Mouse (Mus musculus) right cerebral cortex, adult 18-20 months (tissue): ENCODE results near the gene Gabrb1.
A peak's percentile ranks its signal among the peaks of the same experiment; 100 is the strongest.
"Not testable (repeated sequence)": the region's sequence is repeated elsewhere in the genome, so short reads cannot be mapped to it uniquely, and the experiment has no call there.

ENCODE experiments used
- DNase-seq: peaks from one replicate; pipeline ENCODE4 v3.0.0; 2022; ENCODE audit warnings: mixed read lengths

The Gabrb1 gene

DNA sequence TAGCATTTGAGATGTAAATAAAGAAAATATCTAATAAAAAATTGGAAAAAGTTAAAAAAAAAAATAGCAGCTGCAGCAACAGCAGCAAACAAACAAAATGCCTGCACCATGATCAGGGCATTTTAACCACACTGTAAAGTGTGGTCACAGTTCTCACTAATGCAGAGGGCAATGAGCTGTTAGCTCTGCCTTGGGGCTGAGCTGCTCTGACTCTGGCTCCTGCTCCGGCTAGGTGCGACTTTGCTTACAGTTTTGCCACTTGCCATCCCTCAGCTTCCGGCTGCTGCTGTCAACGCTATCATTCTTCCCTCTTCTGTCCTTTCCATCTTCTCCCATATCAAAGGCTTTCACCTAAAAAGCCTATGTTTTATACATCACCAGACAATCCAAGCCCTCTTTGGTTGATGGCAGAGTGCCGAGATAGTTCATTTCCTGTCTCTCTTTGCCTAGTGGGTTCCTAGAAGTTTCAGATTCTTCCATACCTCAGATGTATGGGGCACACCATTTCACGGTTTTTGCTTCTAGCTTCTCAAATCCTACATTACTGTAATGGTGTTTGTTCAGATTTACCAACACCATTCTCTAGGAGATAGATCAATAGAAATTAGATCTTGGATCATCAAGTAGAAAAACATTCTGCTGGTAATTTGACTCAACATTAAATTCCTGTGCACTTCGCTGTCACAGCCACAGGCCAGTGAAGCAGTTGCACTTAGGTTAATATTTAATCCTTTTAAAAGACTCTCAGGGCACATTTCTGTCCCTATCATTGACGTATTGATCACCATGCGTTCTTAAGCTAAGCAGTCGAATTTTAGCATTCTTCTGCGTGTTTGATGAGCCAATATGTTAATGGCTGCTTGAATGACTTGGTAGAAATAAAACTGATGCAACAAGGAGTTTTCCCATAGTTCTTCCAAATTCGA, 385.6 kb downstream of the Gabrb1 start:
- DNase-seq = no peak

DNA sequence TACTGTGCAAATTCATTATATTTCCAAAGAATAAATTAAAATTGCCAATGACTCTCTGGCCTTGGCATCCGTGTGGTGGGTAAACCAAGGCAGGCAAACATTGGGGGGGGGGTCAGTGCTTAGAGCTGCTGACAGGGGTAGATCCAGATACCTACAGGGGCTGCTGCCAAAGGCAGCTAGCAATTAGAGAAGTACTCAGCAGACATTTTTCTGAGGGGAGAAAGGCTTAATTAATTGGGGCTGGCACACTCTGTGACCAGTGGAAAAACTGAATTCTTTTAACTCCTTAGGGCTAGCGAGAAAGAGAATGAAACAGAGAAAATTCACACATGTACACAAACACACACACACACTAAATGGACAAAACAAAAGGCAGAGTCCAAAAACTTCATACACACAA, 388.3 kb downstream of the Gabrb1 start:
- DNase-seq = no peak

DNA sequence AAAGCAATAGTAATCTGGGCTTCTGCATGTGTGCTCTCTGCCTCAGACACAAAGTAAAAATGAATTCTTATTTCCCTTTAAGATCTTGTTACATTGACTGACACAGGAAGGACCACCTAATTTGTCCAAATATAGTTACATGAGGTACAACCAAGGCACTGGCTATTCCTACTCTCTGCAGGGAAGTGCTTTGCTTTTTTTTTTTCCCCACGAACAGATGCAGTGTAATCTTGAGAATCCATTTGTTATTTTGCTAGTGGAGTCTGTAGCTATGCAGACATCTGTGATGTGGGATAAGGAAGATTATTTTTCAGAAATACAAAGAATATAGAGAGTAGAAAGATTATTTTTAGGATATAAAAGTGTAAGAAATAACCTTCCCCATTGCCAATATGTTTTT, 406.2 kb downstream of the Gabrb1 start:
- DNase-seq = no peak

DNA sequence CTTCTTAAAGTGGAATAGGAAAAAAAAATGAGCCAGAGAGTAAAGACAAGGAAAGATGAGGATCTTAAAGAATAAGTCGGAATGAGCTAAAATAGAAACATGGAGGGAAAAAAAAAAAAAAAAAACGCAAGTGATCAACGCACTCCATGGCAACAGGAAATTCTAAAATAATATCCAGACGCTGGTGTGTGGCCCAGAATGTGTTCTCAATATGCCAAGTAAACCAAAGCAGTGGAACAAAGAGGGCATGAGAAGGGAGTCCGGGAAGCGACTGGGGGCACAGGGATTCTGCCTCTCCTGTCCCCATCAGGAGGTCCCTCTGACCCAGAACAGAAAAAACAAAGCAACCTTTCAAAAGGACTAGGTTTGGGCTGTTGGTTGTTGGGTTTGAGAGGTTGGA, 410.9 kb downstream of the Gabrb1 start:
- no peak for DNase-seq

DNA sequence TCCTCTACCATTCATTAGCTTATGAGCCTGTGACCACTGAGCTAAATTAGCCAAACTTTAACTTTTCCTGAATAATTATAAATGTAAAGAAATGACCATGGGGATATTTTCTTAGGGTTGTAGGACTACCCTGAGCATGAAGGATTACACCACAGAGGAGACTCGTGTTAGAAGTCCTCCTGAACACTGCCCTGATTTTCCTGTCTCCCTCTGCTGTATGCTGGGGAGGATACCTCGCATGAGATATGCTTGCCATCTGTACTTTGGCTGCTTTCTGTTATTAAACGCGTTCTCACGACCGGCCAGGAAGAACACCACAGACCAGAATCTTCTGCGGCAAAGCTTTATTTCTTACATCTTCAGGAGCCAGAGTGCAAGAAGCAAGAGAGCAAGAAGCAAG, 411.5 kb downstream of the Gabrb1 start:
- DNase-seq = not testable (repeated sequence)

DNA sequence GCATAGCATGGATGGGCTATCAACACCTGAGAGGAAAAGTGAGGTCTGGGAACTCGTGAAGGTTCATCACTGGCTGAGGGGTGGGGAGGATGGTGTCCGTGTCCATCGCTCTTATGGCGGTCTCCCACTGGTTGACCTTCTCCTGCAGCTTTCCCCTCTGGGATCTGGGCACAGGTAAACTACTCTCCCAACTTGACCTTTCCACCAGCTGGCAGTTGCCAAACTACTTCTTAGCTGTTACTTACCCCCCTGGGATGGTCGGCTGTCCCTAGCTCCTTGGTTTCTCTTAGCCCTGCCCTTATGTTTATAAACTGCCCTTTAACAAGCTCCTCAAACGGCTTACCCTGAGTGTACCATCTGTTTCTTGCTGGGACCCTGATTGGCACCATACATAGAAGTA, 418.9 kb downstream of the Gabrb1 start:
- DNase-seq = no peak

DNA sequence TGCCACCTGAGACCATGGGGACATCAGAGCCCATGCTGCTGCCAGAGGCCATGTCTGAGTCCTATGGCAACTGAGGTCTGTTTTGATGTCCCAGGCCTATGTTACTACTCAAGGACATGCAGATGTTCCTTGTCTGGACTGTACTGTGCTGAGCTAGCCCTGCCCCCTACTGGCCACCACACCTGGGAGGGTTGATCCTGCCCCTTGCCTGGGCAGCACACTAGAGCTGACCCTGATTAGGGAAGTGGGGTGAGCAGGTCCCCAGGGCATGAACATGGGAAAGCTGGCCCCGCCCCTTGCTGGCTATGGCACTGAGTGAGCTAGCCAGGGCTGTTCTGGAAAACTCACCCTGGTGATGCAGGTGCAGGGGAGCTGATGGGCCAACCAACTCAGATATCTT, 428.6 kb downstream of the Gabrb1 start:
- no peak for DNase-seq

DNA sequence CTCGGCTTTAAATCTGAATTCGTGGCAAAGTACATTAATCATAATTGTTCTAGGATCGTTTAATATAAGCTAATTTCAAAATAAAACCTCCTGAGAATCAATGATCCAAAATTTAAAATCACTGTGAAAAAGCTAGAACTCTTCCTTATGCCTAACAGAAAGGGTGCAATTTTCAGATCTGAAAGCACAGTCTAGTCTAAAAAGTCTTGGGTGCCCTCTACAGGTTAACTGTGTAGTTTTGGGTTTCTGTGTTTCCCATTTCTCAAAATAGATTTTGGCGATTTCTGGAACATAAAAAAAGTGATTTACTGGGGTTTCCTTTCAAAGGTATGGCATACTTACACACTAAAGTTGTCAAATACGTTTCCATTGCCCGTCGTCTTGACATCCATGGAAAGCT, 436.7 kb downstream of the Gabrb1 start:
- peak; percentile 45 for DNase-seq

DNA sequence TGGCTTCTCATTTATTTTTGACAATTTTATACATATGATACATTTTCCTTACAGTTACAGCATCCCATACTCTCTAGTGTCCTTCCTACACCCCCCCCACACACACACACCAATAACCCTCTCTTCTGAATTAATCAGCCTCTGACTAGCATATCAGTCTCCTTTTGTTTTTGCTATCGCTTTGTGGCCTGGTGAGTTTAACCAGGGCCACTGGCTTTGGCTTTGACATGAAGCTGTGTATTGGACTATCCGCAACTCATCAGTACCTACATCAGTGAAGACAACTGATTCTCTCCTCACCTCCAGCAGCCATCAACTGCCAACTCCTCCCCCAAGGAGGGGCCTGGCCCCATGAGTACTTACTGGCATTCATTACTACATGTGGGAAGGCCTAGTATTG, 437.1 kb downstream of the Gabrb1 start:
- no peak for DNase-seq

DNA sequence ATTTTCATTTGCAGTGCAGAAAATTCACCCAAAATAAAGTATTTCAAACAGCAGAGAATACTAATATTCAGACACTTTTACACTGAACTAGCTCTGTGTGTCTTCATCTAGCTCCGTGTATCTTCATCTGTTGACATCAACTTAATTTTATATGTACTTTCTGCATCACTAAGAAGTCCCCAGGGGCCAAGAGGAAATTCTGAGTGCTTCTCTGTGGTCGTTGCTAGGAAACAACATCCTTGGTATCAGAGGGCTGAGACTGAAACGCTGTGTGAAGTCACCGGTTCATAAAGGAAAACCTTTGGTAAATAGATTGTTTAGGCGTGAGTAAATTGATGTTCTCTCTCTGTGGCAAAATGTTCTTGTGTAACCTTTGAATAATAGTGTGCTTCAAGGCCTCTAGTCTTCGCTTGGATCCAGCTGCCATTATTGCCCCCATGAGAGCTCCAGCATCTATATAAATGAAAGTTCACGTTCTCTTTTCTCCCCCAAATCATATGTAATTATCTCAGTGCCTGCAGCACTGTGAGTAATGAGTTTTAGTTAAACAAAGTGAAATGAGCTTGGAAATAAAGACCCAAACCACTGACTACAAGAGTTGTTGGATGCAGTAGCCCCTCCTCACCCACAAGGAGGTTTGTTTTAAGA, 446.5 kb downstream of the Gabrb1 start:
- DNase-seq = no peak

DNA sequence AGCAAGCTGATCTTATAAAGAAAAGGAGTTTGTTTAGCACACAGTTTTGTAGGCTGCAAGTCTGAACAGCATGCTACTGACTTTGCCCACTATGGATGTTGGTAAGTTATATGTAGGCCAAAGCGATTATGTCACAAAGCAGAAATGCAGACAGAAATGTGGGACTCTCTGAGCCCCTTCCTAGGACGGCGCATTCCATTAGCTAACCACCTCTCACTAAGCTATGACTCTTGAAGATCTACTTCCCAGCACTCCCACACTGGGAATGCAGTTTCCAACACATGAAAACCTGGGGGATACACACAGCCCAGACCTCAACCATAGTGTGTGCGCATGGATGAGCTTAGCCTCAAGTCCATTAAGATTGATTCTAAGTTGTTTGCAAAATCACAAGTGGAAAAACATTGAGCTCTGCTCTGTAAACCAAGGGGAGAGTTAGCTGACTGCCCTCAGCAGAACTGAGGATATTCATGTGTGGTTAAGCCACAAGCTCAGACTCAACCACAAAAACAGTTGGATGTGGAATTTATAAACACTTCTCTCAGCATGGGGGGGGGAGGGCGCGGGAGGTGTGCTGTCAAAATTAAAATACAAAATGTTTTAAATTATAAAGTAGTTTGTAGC, 464.6 kb downstream of the Gabrb1 start:
- no peak for DNase-seq

DNA sequence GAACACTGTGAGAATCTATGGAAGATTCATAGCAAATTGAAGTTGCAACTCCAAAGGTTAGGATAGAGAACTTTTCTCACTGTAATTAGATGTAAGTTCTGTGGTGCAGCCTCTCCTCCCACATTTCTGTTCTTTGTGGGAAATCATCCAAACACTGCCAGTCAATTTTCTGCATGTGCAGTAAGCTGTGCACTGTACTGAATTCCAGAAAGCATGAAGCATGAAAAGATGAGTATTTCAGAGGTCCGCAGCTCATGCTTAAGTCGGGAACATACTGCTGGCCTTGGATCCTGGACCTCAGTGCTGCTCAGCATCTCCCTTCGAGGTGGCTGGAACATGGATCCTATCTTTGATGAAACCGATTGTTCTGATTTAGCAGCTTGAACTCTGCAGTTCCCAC, 468.8 kb downstream of the Gabrb1 start:
- no peak for DNase-seq

DNA sequence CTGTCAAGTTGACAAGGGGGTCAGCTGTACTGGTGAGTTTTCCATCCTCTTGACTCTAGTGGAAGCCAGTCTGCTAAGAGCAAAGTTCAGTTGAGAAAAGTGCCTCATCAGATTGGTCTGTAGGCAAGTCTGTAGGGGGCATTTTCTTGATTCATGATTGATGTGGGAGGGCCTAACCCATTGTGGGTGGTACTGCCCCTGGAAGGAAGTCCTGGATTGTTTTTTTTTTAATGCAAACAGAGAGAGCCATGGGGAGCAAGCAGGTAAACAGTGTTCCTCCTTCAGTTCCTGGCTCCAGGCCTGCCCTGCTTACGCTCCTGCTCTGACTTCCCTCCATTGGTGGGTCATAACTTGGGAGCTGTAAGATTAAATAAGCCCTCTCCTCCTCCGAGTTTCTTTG, 476.0 kb downstream of the Gabrb1 start:
- DNase-seq = no peak

DNA sequence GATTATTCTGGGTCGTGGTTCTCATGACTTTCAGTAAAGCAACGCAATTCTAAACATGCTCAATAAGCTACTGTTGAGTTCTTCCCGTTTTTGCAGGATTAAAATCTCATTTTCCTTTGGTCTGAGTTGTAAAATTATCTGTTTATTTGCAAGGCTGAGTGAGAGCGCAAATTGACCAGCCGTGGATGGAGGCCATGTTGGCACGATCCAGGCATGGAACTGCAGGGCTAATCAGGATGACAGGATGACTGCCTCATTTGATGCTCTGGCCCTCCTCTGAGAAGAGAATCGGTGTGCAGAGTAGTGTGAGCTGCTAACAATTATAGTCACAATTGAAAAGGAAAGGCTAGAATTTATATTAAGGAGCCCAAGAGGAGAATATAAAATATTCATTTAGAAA, 480.3 kb downstream of the Gabrb1 start:
- DNase-seq = no peak

DNA sequence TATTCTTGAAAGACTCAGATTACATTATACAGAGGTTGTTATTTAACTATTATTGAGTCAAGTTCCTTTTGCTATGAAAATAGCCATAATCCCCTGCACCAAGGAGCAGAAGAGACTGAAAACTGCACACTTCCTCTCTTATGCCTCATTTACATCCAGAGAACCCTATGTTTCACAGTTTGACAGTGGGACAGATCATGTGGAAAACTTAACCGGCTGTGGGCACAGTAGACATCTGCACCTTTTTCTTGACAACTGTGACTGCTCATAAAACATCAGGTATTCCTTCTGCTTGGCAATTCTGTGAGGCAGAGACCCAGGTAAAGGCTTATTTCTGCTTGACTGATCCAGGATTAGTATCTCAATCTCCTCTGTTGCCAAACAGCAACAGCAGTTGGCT, 481.7 kb downstream of the Gabrb1 start:
- no peak for DNase-seq

DNA sequence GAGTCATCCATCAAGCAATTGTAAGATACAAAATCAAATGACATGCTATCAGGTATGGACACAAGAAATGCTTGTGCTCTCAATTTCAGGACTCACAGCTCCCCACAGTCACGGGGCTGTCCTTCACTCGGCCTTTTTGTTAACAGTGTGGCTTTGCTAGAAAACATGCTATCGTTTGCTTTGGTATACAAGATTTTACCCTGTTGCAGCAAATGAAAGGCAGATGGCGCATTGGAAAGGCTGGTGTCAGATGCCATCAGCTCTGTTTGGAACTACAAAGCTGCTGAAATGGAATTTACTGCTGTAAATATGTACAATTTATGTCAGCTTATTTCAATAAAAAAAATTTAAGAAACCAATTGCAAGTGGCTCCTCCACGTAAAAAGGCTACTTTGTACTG, 490.8 kb downstream of the Gabrb1 start:
- DNase-seq = no peak

DNA sequence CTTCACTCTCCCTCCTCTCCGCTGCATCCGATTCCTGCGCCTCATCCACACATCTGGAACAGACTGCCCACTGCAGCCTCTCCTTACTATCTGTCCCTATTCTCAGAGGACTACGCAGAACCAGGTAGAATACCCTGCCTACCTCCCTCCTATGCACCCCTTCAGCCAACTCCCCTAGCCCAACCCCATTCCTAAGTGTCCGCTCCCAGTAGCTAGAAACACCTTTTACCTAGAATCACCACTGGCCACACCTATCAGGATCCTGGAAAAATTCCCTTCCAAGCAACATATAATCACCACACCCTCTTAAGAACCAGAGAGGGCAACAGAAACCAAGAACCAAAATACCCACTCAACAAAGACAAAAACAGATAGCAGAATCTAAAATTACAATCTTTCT, 493.0 kb downstream of the Gabrb1 start:
- no peak for DNase-seq

DNA sequence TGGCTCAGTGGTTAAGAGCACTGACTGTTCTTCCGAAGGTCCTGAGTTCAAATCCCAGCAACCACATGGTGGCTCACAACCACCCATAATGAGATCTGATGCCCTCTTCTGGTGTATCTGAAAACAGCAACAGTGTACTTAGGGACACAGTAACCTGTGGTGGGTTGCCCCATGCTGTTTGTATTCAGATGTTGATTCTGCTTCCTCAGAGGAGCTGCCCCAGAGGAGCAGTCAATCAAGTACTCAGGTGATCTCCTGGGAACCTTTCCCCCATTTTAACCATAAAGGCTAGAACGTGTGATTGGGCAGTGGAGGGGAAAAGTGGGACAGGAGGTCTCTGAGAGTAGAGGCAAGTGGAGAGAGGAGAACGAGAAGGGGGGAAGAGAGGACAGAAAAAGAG, 497.8 kb downstream of the Gabrb1 start:
- DNase-seq = not testable (repeated sequence)

DNA sequence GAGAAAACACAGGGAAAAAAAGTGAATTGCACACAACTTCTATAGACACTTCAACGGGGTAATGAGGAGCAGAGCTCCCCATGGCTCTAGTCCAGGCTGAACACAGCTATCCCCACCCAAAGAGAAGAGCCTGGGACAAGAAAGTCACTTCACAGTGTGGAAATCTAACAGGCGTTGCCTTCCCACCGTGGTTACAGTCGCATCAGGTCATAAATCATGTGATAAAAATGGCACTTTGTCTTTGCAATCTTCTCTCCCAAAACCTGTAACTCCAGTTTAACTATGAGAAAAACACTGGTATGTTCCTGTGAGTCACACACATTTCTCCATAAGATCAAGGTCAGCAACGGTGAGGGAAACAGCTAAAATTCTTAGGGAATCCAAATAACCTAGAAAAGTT, 498.7 kb downstream of the Gabrb1 start:
- DNase-seq = no peak

DNA sequence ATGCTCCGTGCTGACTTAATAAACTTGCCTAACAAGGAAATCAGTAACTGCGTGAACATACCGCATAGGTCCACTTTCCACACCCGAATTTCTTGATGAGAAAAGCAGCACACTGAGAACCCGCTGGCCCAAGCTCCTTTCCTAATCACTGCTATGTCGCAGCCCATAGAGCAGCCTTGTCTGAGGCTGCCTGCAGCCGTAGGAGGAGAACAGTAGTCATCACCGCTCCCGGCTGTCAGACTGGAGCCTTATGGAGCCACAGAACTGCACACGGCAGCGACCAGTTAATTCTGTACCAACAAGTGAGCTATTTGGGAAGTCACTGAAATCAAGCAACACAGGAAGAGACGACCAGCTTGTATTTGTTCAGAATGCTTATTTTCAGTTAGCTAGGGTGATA, 500.8 kb downstream of the Gabrb1 start:
- DNase-seq = peak; percentile 36

DNA sequence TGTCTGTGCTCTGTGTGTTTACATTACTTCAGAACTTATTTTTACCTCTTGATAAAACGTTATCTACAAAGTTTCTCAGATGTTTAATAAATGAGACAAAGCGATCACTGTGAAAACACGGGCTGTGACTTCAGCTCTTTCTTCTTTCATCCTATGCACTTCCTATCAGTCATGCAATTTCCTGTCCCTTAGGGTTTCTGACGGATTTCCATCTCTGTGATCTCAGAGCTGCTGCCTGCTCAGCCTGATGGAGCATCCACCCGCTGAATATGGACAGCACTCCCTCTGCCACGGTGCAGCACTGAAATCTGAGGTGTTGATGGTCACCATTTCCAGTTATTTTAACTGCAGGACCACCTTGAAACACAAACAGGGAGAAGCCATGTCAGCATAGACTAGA, 501.6 kb downstream of the Gabrb1 start:
- DNase-seq = no peak

DNA sequence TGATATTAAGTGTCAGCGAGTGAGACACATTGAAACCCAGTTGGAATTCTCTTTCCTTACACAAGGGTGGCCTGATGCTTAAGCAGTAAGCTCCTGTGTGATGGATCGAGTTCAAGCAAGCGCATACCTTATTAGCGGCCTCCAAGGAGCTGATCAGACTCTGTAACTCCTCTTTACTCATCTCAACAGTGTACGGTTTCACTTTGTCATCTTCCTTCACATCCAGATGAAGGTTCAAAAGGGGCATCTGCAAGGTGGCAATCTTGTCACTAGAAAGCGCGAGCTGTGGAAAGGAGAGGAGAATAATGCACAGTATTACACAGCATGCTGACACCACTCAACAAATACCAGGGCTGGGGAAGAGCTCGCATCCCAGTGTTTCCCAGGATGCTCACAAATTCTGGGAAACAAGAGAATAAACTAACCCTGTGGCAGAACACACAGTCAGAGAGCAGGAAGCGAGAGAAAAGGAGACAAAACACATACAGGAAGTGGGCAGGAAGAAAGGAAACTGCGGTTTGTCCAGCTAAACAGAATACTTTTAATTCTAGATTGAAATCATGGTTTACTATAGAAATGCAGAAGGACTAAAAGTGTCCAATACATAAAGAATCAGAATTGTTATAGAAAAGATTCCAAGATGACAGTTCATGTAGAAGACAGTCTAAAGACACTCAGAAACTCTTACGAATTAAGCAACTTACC, 503.0 kb downstream of the Gabrb1 start:
- no peak for DNase-seq

DNA sequence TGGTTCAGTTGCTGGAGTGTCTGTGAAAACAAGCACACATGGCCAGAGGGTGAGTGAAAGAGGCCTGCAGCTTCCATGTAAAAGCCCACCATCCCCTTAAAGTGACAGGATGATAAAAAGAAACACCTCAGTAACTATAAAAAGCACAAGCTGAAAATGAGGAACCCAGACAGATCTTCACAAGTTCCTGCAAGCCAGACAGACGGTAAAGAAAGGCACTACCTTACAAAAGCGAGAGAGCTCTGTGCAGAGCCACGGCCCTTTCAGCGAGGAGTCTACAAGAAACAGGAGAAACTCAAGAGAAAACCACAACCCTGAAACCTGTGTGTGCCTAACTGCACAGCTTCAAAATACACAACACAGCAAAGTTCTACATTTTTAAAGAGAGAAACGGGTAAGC, 504.9 kb downstream of the Gabrb1 start:
- DNase-seq = no peak
